Mouse (Mus musculus) forebrain, embryonic 14.5 days (tissue): ENCODE measurements around the gene Herc2. TPM values are rescaled to one million over a fixed set of nuclear protein-coding genes. Genes with fewer than 3 reads are reported as not detected.
A peak's percentile ranks its signal among the peaks of the same experiment; 100 is the strongest.
"Not testable (repeated sequence)": the region's sequence is repeated elsewhere in the genome, so short reads cannot be mapped to it uniquely, and the experiment has no call there.

Experiments used
- ATAC-seq: fragments of 200-750 bp; cut with Nextera tagmentation; 2 replicates; pipeline ENCODE4 v1.8.0; 2017; ENCODE audit warnings: mild to moderate bottlenecking, moderate library complexity
- DNase-seq: peaks from one replicate; pipeline ENCODE4 v3.0.0-alpha.2; 2015; ENCODE audit warnings: low spot score
- H3K27ac ChIP-seq: fragments of 300-500 bp; sonication (generic); 2 replicates; pipeline ENCODE4 v1.5.1; 2014; ENCODE audit warnings: low read depth, mild to moderate bottlenecking, control low read depth, low read length, moderate library complexity
- H3K27me3 ChIP-seq: fragments of 300-500 bp; sonication (generic); replicated peaks from 2 replicates; pipeline ENCODE4 v1.6.1; 2014; ENCODE audit warnings: low read length, control low read depth, mixed read lengths; ENCODE audit not compliant: control insufficient read depth, insufficient read depth
- H3K36me3 ChIP-seq: fragments of 300-500 bp; sonication (generic); 2 replicates; pipeline ENCODE4 v1.6.1; 2014; ENCODE audit warnings: low read length, control low read depth; ENCODE audit not compliant: control insufficient read depth, insufficient read depth
- H3K4me1 ChIP-seq: fragments of 300-500 bp; sonication (generic); 2 replicates; pipeline ENCODE4 v1.6.1; 2014; ENCODE audit warnings: antibody characterized with exemption, low read length, control low read depth; ENCODE audit not compliant: control insufficient read depth, insufficient read depth
- H3K4me2 ChIP-seq: fragments of 300-500 bp; sonication (generic); 2 replicates; pipeline ENCODE4 v1.6.1; 2014; ENCODE audit warnings: mild to moderate bottlenecking, control low read depth, low read length
- H3K4me3 ChIP-seq: fragments of 300-500 bp; sonication (generic); 2 replicates; pipeline ENCODE4 v1.5.1; 2014; ENCODE audit warnings: low read depth, low read length, control low read depth
- H3K9ac ChIP-seq: fragments of 300-500 bp; sonication (generic); 2 replicates; pipeline ENCODE4 v1.6.1; 2014; ENCODE audit warnings: mild to moderate bottlenecking, low read length, control low read depth, moderate library complexity
- H3K9me3 ChIP-seq: fragments of 300-500 bp; sonication (generic); replicated peaks from 2 replicates; pipeline ENCODE4 v1.6.1; 2016; ENCODE audit warnings: low read length, control low read depth, mixed read lengths; ENCODE audit not compliant: control insufficient read depth
- WGBS: fragments of 180-500 bp; shearing (Covaris S2); extraction: QIAGEN DNeasy Blood & Tissue Kit; methylation state at CpG from one replicate; pipeline ENCODE4 v1.1.7; 2014; 5-methylcytosine and 5-hydroxymethylcytosine counted together
- polyA plus RNA-seq: library from polyadenylated mRNA; unstranded; fragments of >200 nt; fragmentation: Nextera tagmentation; extraction: Ambion mirVana; gene quantifications from 2 replicates; pipeline ENCODE4 v1.2.1, GENCODE M21; 2014

Herc2 gene
- polyA plus RNA-seq: 27.4 and 43.6 TPM in 2 replicates

DNA sequence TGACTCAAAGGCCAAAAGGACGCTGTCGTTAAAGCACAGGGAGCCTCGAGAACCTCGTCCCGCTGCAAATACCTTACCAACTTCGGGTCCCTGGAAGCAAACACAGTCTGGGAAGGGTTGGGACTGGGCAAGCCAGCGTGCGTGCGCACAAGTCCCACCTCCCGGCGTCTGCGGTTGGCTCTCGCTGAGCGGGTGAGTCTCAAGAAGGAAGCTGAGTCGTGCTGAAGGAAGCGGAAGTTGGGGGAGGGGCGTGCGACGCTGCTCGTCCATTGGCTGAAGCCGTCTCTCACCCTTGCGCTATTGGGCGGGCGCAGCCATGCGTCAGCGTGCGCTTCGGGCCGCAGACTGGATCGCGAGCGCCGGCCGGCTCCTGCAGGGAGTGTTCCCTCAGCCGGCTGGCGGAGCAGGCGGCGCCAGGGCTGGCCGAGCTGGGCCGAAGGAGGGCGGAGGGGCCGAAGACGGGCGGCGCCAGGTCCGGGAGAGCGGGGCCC lies at the start of gene Herc2:
Herc2 (plus strand) TSS at position 366 of the 491 bp plus-strand sequence.
- H3K4me3 ChIP-seq: peak within 1 kb of the TSS; percentile 76
- peak within 1 kb of the TSS; percentile 81 for H3K9ac ChIP-seq
- DNase-seq: peak; percentile 100
- H3K4me1 ChIP-seq: peaks cover 15% of the 10 kb centered on the region
- peak within 1 kb of the TSS; percentile 87 for H3K27ac ChIP-seq
- under 1% methylated on average over 46 of the region's 47 CpGs for WGBS
- H3K9me3 ChIP-seq: no peaks in the 10 kb centered on the region
- H3K27me3 ChIP-seq: no peaks in the 10 kb centered on the region
- peak within 1 kb of the TSS; percentile 64 for H3K4me2 ChIP-seq
- H3K36me3 ChIP-seq: 0 out of 2 replicates have a peak, but pooled peaks cover 3% of the 10 kb centered on the region
- peak; percentile 100 for ATAC-seq

DNA sequence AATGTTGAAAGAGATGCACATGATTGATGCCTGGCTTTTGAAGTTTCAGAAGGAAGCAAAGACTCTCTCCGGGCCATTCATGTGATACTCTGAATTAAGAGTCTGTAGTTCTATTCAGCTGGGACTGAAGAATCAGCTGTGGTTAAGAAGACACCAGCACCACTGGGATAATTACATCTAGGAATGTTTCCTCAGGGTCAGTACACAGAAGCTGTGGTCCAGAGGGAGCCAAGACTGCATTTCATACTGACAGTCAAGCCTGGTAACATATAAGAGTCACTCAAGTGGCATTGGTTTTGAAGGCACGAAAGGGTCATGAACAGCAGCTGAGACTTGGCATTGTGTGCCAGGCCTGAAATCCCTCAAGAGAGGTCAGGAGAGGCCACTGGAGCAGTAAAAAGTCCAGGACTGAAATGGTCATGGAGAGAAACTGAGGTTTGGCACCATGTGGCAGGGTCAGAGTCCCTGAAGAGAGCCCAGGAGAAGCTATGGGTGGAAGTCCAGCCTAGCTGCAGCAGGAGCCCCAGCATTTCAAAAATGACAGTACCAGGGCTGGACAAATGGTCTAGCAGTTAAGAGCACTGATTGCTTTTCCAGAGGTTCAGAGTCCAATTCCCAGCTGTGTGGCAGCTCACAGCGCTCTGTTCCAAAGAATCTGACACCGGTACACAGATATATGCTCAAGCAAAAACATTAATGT lies 39.5 kb upstream of the Herc2 start:
- no peak for ATAC-seq
- H3K4me2 ChIP-seq: no peak overlapping the region

DNA sequence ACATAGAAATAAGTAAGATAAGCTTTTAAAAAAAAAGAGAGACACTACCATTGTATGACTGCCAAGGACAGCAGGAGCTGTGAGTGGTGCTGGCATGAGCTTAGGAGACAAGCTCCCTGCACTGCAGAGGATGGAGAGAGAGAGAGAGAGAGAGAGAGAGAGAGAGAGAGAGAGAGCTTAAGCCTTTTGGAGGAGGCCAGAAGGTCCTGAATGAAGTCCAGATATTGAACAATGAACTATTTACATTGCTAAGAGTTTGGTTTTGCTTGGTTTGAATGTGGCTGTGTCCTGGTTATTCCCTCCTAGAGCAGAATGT lies 39.0 kb upstream of the Herc2 start:
- ATAC-seq (no peak), DNase-seq (no peak)
- Histone ChIP-seq H3K4me2 (no peak overlapping the region), H3K27ac (no peak overlapping the region), H3K9ac (no peak overlapping the region), H3K4me1 (no peaks in the 10 kb centered on the region), H3K9me3 (no peaks in the 10 kb centered on the region), H3K27me3 (no peaks in the 10 kb centered on the region), H3K36me3 (no peaks in the 10 kb centered on the region), H3K4me3 (no peak overlapping the region)

More for the DNA sequence above, 39.5 kb upstream of the Herc2 start:
- no peak overlapping the region for H3K4me3 ChIP-seq
- no peaks in the 10 kb centered on the region for H3K36me3 ChIP-seq
- H3K9ac ChIP-seq: no peak overlapping the region
- no peaks in the 10 kb centered on the region for H3K9me3 ChIP-seq
- H3K27me3 ChIP-seq: no peaks in the 10 kb centered on the region
- no peaks in the 10 kb centered on the region for H3K4me1 ChIP-seq
- DNase-seq: no peak
- H3K27ac ChIP-seq: no peak overlapping the region
- 86% methylated on average over 4 of the region's 4 CpGs for WGBS

DNA sequence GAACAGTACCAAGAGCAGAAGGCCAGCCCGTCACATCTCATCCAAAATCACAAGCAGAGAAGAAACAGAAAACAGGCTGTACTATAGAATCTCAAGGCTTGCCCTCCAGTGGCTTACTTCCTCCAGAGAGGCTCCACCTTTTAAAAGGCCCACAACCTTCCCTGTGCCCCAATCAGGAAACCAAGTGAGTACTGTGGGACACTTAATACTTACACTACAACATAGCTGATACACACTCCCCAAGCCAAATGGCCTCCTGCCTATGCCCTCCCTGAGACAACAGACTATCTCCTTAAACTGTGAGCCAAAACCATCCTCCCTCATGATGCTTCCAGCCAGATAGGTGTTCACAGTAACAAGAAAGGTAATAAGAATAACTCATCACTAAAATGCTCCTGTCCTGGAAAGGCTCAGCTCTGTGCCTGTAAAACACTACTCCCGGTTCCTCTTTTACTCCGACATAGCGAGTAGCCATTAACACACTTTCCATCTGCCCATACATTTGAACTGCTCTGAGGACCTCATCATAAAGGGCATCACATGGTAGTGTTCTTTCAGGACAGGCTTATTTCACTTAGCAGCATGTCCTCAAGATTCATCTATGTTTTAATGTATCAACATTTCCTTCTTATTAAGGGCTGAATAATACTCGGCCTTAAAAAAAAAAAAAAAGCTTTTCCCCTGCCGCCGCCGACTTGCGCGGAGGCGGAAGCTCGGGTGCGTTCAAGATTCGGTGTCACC lies 36.6 kb upstream of the Herc2 start:
- H3K4me1 ChIP-seq: peaks cover 2% of the 10 kb centered on the region; the same call in 1 of the 2 replicates
- H3K27ac ChIP-seq: no peak overlapping the region
- ATAC-seq: no peak
- H3K9ac ChIP-seq: no peak overlapping the region
- H3K9me3 ChIP-seq: no peaks in the 10 kb centered on the region
- H3K4me3 ChIP-seq: no peak overlapping the region
- DNase-seq: no peak
- H3K27me3 ChIP-seq: no peaks in the 10 kb centered on the region
- WGBS: 98% methylated on average over 14 of the region's 14 CpGs
- no peak overlapping the region for H3K4me2 ChIP-seq
- H3K36me3 ChIP-seq: no peaks in the 10 kb centered on the region

DNA sequence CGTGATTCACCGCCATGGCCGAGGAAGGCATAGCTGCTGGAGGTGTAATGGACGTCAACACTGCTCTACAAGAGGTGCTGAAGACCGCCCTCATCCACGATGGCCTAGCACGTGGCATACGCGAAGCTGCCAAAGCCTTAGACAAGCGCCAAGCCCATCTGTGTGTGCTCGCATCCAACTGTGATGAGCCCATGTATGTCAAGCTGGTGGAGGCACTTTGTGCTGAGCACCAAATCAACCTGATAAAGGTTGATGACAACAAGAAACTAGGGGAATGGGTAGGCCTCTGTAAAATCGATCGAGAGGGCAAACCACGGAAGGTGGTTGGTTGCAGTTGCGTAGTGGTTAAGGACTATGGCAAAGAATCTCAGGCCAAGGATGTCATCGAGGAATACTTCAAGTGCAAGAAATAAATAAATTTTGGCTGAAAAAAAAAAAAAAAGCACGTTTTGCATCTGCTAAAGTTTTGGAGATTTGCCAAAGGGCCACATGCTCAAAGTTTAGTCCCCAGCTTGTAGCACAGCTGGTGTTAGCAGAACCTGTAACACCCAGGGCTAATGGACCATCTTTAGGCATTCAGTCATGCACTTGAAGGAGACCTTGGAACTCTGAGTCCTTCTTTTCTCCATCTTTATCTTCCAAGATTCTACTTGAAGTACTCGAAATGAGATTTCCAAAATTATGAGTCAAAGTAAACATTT lies 35.8 kb upstream of the Herc2 start:
- not testable (repeated sequence) for DNase-seq, H3K4me2 ChIP-seq, H3K4me1 ChIP-seq, H3K4me3 ChIP-seq, H3K9me3 ChIP-seq, H3K36me3 ChIP-seq, H3K9ac ChIP-seq, ATAC-seq, H3K27ac ChIP-seq, H3K27me3 ChIP-seq
- WGBS: 81% methylated on average over 5 of the region's 18 CpGs

DNA sequence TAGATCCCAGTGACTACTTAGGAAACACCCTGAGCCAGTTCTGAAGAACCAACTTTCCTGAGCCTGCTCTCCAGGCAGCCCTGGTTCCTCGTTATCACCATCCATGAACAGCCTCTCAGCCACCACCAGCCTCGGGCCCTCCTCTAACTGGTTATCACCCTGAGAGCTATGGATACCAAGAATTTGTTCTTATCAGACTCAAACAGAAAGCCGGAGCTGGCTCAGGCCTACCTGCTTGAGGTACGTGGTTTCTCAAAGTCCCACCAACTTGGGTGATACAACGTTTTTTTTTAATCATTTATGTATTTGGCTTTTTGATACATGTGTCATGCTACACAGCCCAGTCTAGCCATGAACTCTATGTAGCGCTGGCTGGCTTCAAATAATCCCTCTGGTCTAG lies 34.8 kb upstream of the Herc2 start:
- no peak for ATAC-seq
- no peaks in the 10 kb centered on the region for H3K27me3 ChIP-seq
- H3K9ac ChIP-seq: no peak overlapping the region
- 91% methylated on average over 6 of the region's 6 CpGs for WGBS
- H3K36me3 ChIP-seq: no peaks in the 10 kb centered on the region
- no peak overlapping the region for H3K4me2 ChIP-seq
- peaks cover 5% of the 10 kb centered on the region; the same call in 1 of the 2 replicates for H3K4me1 ChIP-seq
- H3K27ac ChIP-seq: no peak overlapping the region
- H3K4me3 ChIP-seq: no peak overlapping the region
- DNase-seq: no peak
- H3K9me3 ChIP-seq: no peaks in the 10 kb centered on the region

DNA sequence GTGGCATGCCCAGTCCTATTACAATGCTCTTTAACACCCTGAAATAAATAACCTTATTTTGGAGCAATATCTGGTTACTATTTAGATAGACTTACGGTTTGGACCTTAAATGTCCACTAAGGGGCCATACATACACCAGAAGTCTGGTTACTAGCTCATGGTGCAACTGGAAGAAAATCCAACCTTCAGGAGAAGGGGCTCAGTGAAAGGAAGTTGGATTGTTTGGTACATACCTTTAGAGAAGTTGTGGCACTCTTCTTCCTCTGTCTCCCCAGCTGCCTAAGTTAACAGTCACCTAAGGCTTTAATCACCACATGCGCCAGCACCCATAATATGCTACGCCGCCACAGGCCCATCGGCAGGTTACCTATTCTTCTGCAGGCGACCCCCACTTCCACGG lies 34.2 kb upstream of the Herc2 start:
- Histone ChIP-seq H3K9ac (no peak overlapping the region), H3K36me3 (no peaks in the 10 kb centered on the region), H3K27ac (no peak overlapping the region), H3K9me3 (no peaks in the 10 kb centered on the region), H3K4me2 (no peak overlapping the region), H3K4me3 (no peak overlapping the region), H3K27me3 (no peaks in the 10 kb centered on the region), H3K4me1 (peaks cover 5% of the 10 kb centered on the region; the same call in 1 of the 2 replicates)
- ATAC-seq: no peak
- no peak for DNase-seq
- 93% methylated on average over 7 of the region's 7 CpGs for WGBS

DNA sequence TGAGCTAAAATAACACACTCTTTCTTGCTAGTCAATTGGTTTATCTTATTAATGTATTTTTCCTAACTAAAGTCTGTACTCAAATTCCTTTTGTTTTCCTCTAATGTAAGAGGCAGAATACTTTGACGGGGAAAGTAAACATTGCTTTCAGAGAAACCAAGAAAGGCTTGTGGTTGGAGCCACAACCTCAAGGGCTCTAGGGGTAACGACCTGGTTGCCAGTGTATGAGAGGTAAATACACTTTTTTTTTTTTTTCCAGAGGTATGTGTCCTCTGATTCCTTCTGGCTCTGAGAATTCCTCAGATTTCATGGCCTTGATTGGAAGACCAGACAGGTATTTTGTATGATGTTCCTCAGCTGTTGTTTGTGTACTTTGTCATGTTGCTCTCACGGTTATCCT lies 32.2 kb upstream of the Herc2 start:
- no peak for ATAC-seq
- H3K4me2 ChIP-seq: no peak overlapping the region
- no peak overlapping the region; the same call in 1 of the 2 replicates for H3K9ac ChIP-seq
- DNase-seq: no peak
- H3K9me3 ChIP-seq: no peaks in the 10 kb centered on the region
- peaks cover 5% of the 10 kb centered on the region; the same call in 1 of the 2 replicates for H3K4me1 ChIP-seq
- no peaks in the 10 kb centered on the region for H3K27me3 ChIP-seq
- H3K27ac ChIP-seq: no peak overlapping the region
- 78% methylated on average over 3 of the region's 3 CpGs for WGBS
- H3K4me3 ChIP-seq: no peak overlapping the region
- H3K36me3 ChIP-seq: no peaks in the 10 kb centered on the region
